ENCODE assay signal across 30 mouse cellular contexts in genomic region chr8:110064606-110065365, GRCm38 (mm10). TPM values are rescaled to one million over a fixed set of nuclear protein-coding genes. Genes with fewer than 3 reads are reported as not detected.
DNase-seq lines count a peak whose midpoint lies in the region; ATAC-seq and TF ChIP-seq lines count a peak whose summit lies in the region.
"Had no signal": no experiment of that assay in that cellular context is flagged by ENCODE, and none has a peak within 500 bp of the region (broad histone marks: within the 10 kb centered on the region; RNA-seq: fewer than 3 reads in every experiment).

No protein-coding gene starts in this region.

- H3K36me3 ChIP-seq in forebrain, postnatal 0 days (ENCODE audit: insufficient read depth): no peaks in the 10 kb centered on the region
- no peaks in the 10 kb centered on the region for H3K36me3 ChIP-seq in forebrain, embryonic 15.5 days
- no peaks in the 10 kb centered on the region for H3K36me3 ChIP-seq in limb, embryonic 14.5 days (ENCODE audit: control insufficient read depth, insufficient read depth, low read length)
- H3K36me3 ChIP-seq in limb, embryonic 10.5 days: no peaks in the 10 kb centered on the region
- H3K36me3 ChIP-seq: embryonic facial prominence, embryonic 15.5 days; forebrain, embryonic 10.5 days; hindbrain, embryonic 15.5 days had no signal

- no peak overlapping the region for H3K4me3 ChIP-seq in forebrain, postnatal 0 days (ENCODE audit: low read depth, low read length)
- no peak overlapping the region for H3K4me3 ChIP-seq in forebrain, embryonic 15.5 days
- no peak overlapping the region for H3K4me3 ChIP-seq in limb, embryonic 14.5 days (replicated peaks; ENCODE audit: low read length)
- no peak overlapping the region for H3K4me3 ChIP-seq in limb, embryonic 10.5 days
- H3K4me3 ChIP-seq: embryonic facial prominence, embryonic 15.5 days; erythroblast, embryonic 14.5 days; forebrain, embryonic 10.5 days; heart, adult 2 months; hindbrain, embryonic 15.5 days had no signal

- no peaks in the 10 kb centered on the region for H3K4me1 ChIP-seq in forebrain, postnatal 0 days (ENCODE audit: insufficient read depth)
- no peaks in the 10 kb centered on the region for H3K4me1 ChIP-seq in forebrain, embryonic 15.5 days
- no peaks in the 10 kb centered on the region for H3K4me1 ChIP-seq in limb, embryonic 14.5 days (ENCODE audit: control insufficient read depth, insufficient read depth, low read length)
- no peaks in the 10 kb centered on the region for H3K4me1 ChIP-seq in limb, embryonic 10.5 days
- H3K4me1 ChIP-seq: embryonic facial prominence, embryonic 15.5 days; forebrain, embryonic 10.5 days; hindbrain, embryonic 15.5 days had no signal

- ATAC-seq in forebrain, postnatal 0 days: no peak
- ATAC-seq in forebrain, embryonic 15.5 days (replicated peaks): no peak
- ATAC-seq in limb, embryonic 14.5 days (ENCODE audit: low FRiP score, low read depth): no peak
- ATAC-seq: forebrain, embryonic 14.5 days; inflammation-experienced regulatory T-cells, adult 6 months; intestine, postnatal 0 days had no signal

- H3K27ac ChIP-seq in forebrain, postnatal 0 days (ENCODE audit: low read depth, low read length): no peak overlapping the region
- H3K27ac ChIP-seq in forebrain, embryonic 15.5 days (replicated peaks): no peak overlapping the region
- H3K27ac ChIP-seq in limb, embryonic 14.5 days (replicated peaks; ENCODE audit: low read depth, low read length): no peak overlapping the region
- no peak overlapping the region for H3K27ac ChIP-seq in limb, embryonic 10.5 days
- H3K27ac ChIP-seq: embryonic facial prominence, embryonic 15.5 days; forebrain, embryonic 10.5 days; heart, adult 2 months; hindbrain, embryonic 15.5 days had no signal

- DNase-seq in cerebellum, postnatal 10 days: peak; percentile 74 to 81
- no peak for DNase-seq in cerebellum, postnatal 4 days (ENCODE audit: low spot score in 2 of 2)
- DNase-seq in forebrain, postnatal 0 days: peak; percentile 11
- peak; percentile 11 for DNase-seq in limb, embryonic 14.5 days (ENCODE audit: low spot score)
- no peak for DNase-seq in limb, embryonic 10.5 days (ENCODE audit: low spot score)
- DNase-seq in brain, embryonic 14.5 days (ENCODE audit: low read depth): peak; percentile 32
- no peak for DNase-seq in kidney, adult 18-20 months
- DNase-seq: adrenal gland, postnatal 10 days; embryo, embryonic 11 days; gastrocnemius, postnatal 10 days; heart, adult 2 months had no signal

- no peaks in the 10 kb centered on the region for H3K27me3 ChIP-seq in forebrain, postnatal 0 days (ENCODE audit: insufficient read depth, low read length)
- no peaks in the 10 kb centered on the region for H3K27me3 ChIP-seq in forebrain, embryonic 15.5 days
- no peaks in the 10 kb centered on the region for H3K27me3 ChIP-seq in limb, embryonic 14.5 days (ENCODE audit: control insufficient read depth, insufficient read depth, low read length)
- H3K27me3 ChIP-seq in limb, embryonic 10.5 days (ENCODE audit: low read depth, poor library complexity, severe bottlenecking): no peaks in the 10 kb centered on the region
- H3K27me3 ChIP-seq: embryonic facial prominence, embryonic 15.5 days; hindbrain, embryonic 15.5 days had no signal

- no peak for TF ChIP-seq POLR2A in limb, embryonic 14.5 days (IDR thresholded peaks at IDR 0.05; ENCODE audit: borderline replicate concordance, extremely low read depth, insufficient read depth, insufficient read length)
- no peak for TF ChIP-seq POLR2A in brain, embryonic 14.5 days (IDR thresholded peaks at IDR 0.05; ENCODE audit: borderline replicate concordance, extremely low read depth, insufficient read depth, insufficient read length, poor library complexity, severe bottlenecking)

- 0 out of 2 replicates have a peak, but pooled peaks cover 4% of the 10 kb centered on the region for H3K9me3 ChIP-seq in forebrain, postnatal 0 days (ENCODE audit: low read length)
- H3K9me3 ChIP-seq in forebrain, embryonic 15.5 days: no peaks in the 10 kb centered on the region
- H3K9me3 ChIP-seq in limb, embryonic 14.5 days (ENCODE audit: control insufficient read depth, low read length): no peaks in the 10 kb centered on the region
- H3K9me3 ChIP-seq in limb, embryonic 10.5 days (replicated peaks): no peaks in the 10 kb centered on the region
- H3K9me3 ChIP-seq: embryonic facial prominence, embryonic 15.5 days; forebrain, embryonic 10.5 days; hindbrain, embryonic 15.5 days had no signal

- no peak overlapping the region for H3K9ac ChIP-seq in forebrain, postnatal 0 days
- no peak overlapping the region for H3K9ac ChIP-seq in forebrain, embryonic 15.5 days (replicated peaks)
- no peak overlapping the region for H3K9ac ChIP-seq in limb, embryonic 14.5 days (ENCODE audit: low read depth, low read length, severe bottlenecking)
- H3K9ac ChIP-seq: embryonic facial prominence, embryonic 15.5 days; hindbrain, embryonic 15.5 days had no signal

- no peak overlapping the region for H3K4me2 ChIP-seq in forebrain, postnatal 0 days (ENCODE audit: low read depth)
- no peak overlapping the region for H3K4me2 ChIP-seq in forebrain, embryonic 15.5 days (replicated peaks)
- no peak overlapping the region for H3K4me2 ChIP-seq in limb, embryonic 14.5 days (replicated peaks; ENCODE audit: low read depth, low read length, severe bottlenecking)
- H3K4me2 ChIP-seq: embryonic facial prominence, embryonic 15.5 days; heart, embryonic 11.5 days; hindbrain, embryonic 15.5 days had no signal

- no peak for TF ChIP-seq CTCF in forebrain, postnatal 0 days (IDR thresholded peaks at IDR 0.05; ENCODE audit: low read depth)
- no peak for TF ChIP-seq CTCF in brain, embryonic 14.5 days (IDR thresholded peaks at IDR 0.05; ENCODE audit: borderline replicate concordance, extremely low read depth, insufficient read depth, insufficient read length)

- WGBS in forebrain, postnatal 0 days: 85% methylated on average over 18 of the region's 18 CpGs
- 89% methylated on average over 18 of the region's 18 CpGs for WGBS in forebrain, embryonic 15.5 days
- 87% methylated on average over 18 of the region's 18 CpGs for WGBS in limb, embryonic 14.5 days
- 95% methylated on average over 18 of the region's 18 CpGs for WGBS in limb, embryonic 10.5 days

RNA-seq across cellular contexts. Expression of gene Zfp612, which starts 14.8 kb away (rescaled TPM):
- 13.1 and 19.6 TPM in 2 replicates for total RNA-seq in forebrain, postnatal 0 days (2014; rRNA removed)
- polyA plus RNA-seq in forebrain, postnatal 0 days (2015; fragmentation: Nextera tagmentation; extraction: Ambion mirVana): 8.2 and 13.6 TPM in 2 replicates
- polyA plus RNA-seq in forebrain, embryonic 15.5 days (2015; fragmentation: Nextera tagmentation; extraction: Ambion mirVana): 21.7 and 22.6 TPM in 2 replicates
- 7.5 and 7.8 TPM in 2 replicates for polyA plus RNA-seq in limb, embryonic 14.5 days (2012; rRNA removed)
- 8.5 and 8.8 TPM in 2 replicates for polyA plus RNA-seq in limb, embryonic 14.5 days (2014; fragmentation: Nextera tagmentation; extraction: Ambion mirVana)
- 6.4 and 9.3 TPM in 2 replicates for polyA plus RNA-seq in limb, embryonic 10.5 days (2016; fragmentation: Nextera tagmentation; extraction: Ambion mirVana)
- polyA plus RNA-seq in brain, embryonic 14.5 days (2012; rRNA removed): 11.9 and 15.0 TPM in 2 replicates
- total RNA-seq: MEL had no signal
- polyA plus RNA-seq: C2C12; erythroblast, embryonic 14.5 days had no signal

RNA-seq across cellular contexts. Expression of gene Chst4, which starts 25.2 kb away (rescaled TPM):
- not detected in 2 replicates for total RNA-seq in forebrain, postnatal 0 days (2014; rRNA removed)
- polyA plus RNA-seq in forebrain, postnatal 0 days (2015; fragmentation: Nextera tagmentation; extraction: Ambion mirVana): not detected in 2 replicates
- not detected in 2 replicates for polyA plus RNA-seq in forebrain, embryonic 15.5 days (2015; fragmentation: Nextera tagmentation; extraction: Ambion mirVana)
- polyA plus RNA-seq in limb, embryonic 14.5 days (2012; rRNA removed): 0.06 TPM in 1 of 2 replicates, not detected in the other
- polyA plus RNA-seq in limb, embryonic 14.5 days (2014; fragmentation: Nextera tagmentation; extraction: Ambion mirVana): not detected in 2 replicates
- not detected in 2 replicates for polyA plus RNA-seq in limb, embryonic 10.5 days (2016; fragmentation: Nextera tagmentation; extraction: Ambion mirVana)
- polyA plus RNA-seq in brain, embryonic 14.5 days (2012; rRNA removed): not detected in 2 replicates
- total RNA-seq: common myeloid progenitor, adult 5-6 weeks; gastrocnemius, postnatal 10 days; gastrocnemius, postnatal 4 days; MEL had no signal
- polyA plus RNA-seq: C2C12; embryonic facial prominence, embryonic 11.5 days; embryonic facial prominence, embryonic 15.5 days; erythroblast, embryonic 14.5 days; forebrain, embryonic 10.5 days; forebrain, embryonic 14.5 days; hindbrain, embryonic 11.5 days; hindbrain, embryonic 15.5 days; inflammation-experienced regulatory T-cells, adult 6 months had no signal

RNA-seq across cellular contexts. Expression of gene Gm21964, which starts 36.2 kb away (rescaled TPM):
- total RNA-seq in forebrain, postnatal 0 days (2014; rRNA removed): not detected in 2 replicates
- not detected in 2 replicates for polyA plus RNA-seq in forebrain, postnatal 0 days (2015; fragmentation: Nextera tagmentation; extraction: Ambion mirVana)
- polyA plus RNA-seq in forebrain, embryonic 15.5 days (2015; fragmentation: Nextera tagmentation; extraction: Ambion mirVana): not detected in 2 replicates
- not detected in 2 replicates for polyA plus RNA-seq in limb, embryonic 14.5 days (2012; rRNA removed)
- not detected in 2 replicates for polyA plus RNA-seq in limb, embryonic 14.5 days (2014; fragmentation: Nextera tagmentation; extraction: Ambion mirVana)
- not detected in 2 replicates for polyA plus RNA-seq in limb, embryonic 10.5 days (2016; fragmentation: Nextera tagmentation; extraction: Ambion mirVana)
- not detected in 2 replicates for polyA plus RNA-seq in brain, embryonic 14.5 days (2012; rRNA removed)
- total RNA-seq: adrenal gland, postnatal 10 days; adrenal gland, postnatal 4 days; common myeloid progenitor, adult 5-6 weeks; gastrocnemius, postnatal 10 days; gastrocnemius, postnatal 4 days; heart, adult 2 months; heart, postnatal 25 days; MEL had no signal
- polyA plus RNA-seq: C2C12; embryonic facial prominence, embryonic 11.5 days; embryonic facial prominence, embryonic 15.5 days; erythroblast, embryonic 14.5 days; forebrain, embryonic 10.5 days; forebrain, embryonic 14.5 days; frontal cortex, adult 2 months; heart, adult 2 months; heart, embryonic 11.5 days; heart, embryonic 16.5 days; hindbrain, embryonic 11.5 days; hindbrain, embryonic 15.5 days; inflammation-experienced regulatory T-cells, adult 6 months; intestine, postnatal 0 days had no signal

RNA-seq across cellular contexts. Expression of gene Gm17720, which starts 37.8 kb away (rescaled TPM):
- not detected in 2 replicates for total RNA-seq in forebrain, postnatal 0 days (2014; rRNA removed)
- polyA plus RNA-seq in forebrain, postnatal 0 days (2015; fragmentation: Nextera tagmentation; extraction: Ambion mirVana): not detected in 2 replicates
- polyA plus RNA-seq in forebrain, embryonic 15.5 days (2015; fragmentation: Nextera tagmentation; extraction: Ambion mirVana): not detected in 2 replicates
- not detected in 2 replicates for polyA plus RNA-seq in limb, embryonic 14.5 days (2012; rRNA removed)
- not detected in 2 replicates for polyA plus RNA-seq in limb, embryonic 14.5 days (2014; fragmentation: Nextera tagmentation; extraction: Ambion mirVana)
- polyA plus RNA-seq in limb, embryonic 10.5 days (2016; fragmentation: Nextera tagmentation; extraction: Ambion mirVana): not detected in 2 replicates
- polyA plus RNA-seq in brain, embryonic 14.5 days (2012; rRNA removed): not detected in 2 replicates
- total RNA-seq: adrenal gland, postnatal 10 days; adrenal gland, postnatal 4 days; common myeloid progenitor, adult 5-6 weeks; gastrocnemius, postnatal 10 days; gastrocnemius, postnatal 4 days; heart, adult 2 months; heart, postnatal 25 days; MEL had no signal
- polyA plus RNA-seq: C2C12; embryonic facial prominence, embryonic 11.5 days; embryonic facial prominence, embryonic 15.5 days; erythroblast, embryonic 14.5 days; forebrain, embryonic 10.5 days; forebrain, embryonic 14.5 days; frontal cortex, adult 2 months; heart, adult 2 months; heart, embryonic 11.5 days; heart, embryonic 16.5 days; hindbrain, embryonic 11.5 days; hindbrain, embryonic 15.5 days; inflammation-experienced regulatory T-cells, adult 6 months; intestine, postnatal 0 days had no signal

Comparison
In these comparisons a context has a peak if more than half of its experiments do, and no peak if none do; other contexts are left out.
1. DNase-seq: peak in cerebellum, postnatal 10 days (2 of 2), forebrain, postnatal 0 days (single experiment), limb, embryonic 14.5 days (single experiment) and brain, embryonic 14.5 days (single experiment); none in cerebellum, postnatal 4 days (0 of 2), limb, embryonic 10.5 days (single experiment) and kidney, adult 18-20 months (single experiment).